Mouse (Mus musculus): ENCODE data around the gene Dmrt1.

DNA sequence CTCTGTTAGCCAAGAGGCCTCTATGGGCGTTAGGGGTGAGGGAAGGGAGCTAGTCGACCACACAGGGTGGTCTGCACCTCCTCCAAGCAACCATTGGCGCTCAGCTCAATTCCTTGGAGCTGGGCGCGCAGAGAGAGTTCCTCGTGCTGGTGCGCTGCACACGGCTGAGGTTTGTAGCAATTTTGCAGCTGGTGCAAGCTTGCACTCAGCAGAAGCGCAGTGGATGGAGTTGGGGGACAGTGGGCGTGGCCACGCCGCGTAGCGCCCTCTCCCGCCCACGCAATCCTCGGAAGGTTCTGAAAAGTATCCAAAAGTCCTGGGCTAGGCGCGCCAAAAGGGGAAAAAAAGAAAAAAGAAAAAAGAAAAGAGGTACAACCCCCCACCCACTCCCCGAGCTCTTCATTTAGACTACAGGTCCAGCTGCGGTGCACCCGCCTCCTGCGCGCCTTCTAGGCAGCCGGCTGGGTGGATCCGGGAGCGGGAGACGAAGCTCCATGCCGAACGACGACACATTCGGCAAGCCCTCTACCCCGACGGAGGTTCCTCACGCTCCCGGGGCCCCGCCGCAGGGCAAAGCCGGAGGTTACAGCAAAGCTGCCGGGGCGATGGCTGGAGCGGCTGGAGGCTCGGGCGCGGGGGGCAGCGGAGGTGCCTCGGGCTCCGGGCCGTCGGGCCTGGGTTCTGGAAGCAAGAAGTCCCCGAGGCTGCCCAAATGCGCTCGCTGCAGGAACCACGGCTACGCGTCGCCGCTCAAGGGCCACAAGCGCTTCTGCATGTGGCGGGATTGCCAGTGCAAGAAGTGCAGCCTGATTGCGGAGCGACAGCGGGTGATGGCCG is at the start of gene Dmrt1:
- TF ChIP-seq CTCF (conservative IDR thresholded peaks at IDR 0.05; ENCODE audit: low read length), result no peak
- no peak for TF ChIP-seq NANOG (IDR thresholded peaks at IDR 0.05; ENCODE audit: borderline replicate concordance, low read length)
